Mouse (Mus musculus): ENCODE measurements at regions not wholly inside any gene's neighbourhood (a gene's known extent, or its start where the extent isn't known, plus 50 kb on each side); places are given as distances from the start of the nearest gene placed in this dataset.

- no peak for TF ChIP-seq CTCF (IDR thresholded peaks at IDR 0.05; ENCODE audit: extremely low read depth, insufficient read length, insufficient replicate concordance, low read depth, low read length)
- TF ChIP-seq POLR2A (IDR thresholded peaks at IDR 0.05; ENCODE audit: low read depth, low read length) = no peak
Observed at GRCm38 (mm10) chr3:128221625-128222024, 325.5 kb upstream of the Fam241a start.

All from small intestine, adult 2 months (tissue).